Mouse (Mus musculus) G1E-ER4 (cell line): ENCODE data around the gene Cdk15. TPM values are rescaled to one million over a fixed set of nuclear protein-coding genes. Genes with fewer than 3 reads are reported as not detected.

Source experiments
- GATA1 ChIP-seq: IDR thresholded peaks from one replicate; pipeline ENCODE4 v1.8.0; 2012; ENCODE audit warnings: low read length, inconsistent platforms
- polyA plus RNA-seq: library from polyadenylated mRNA; stranded (reverse); fragments of >175 nt; gene quantifications from 2 replicates; pipeline ENCODE4 v1.2.3, GENCODE M21; 2012

Cdk15 gene
- polyA plus RNA-seq, 1 experiment: not detected

- TF ChIP-seq GATA1: no peak
These were observed 3.3 kb upstream of the Cdk15 start for GRCm38 (mm10) chr1:59253301-59253909.

GRCm38 (mm10) chr1:59257736-59258135 is 1.0 kb downstream of the Cdk15 start:
- no peak for TF ChIP-seq GATA1

GRCm38 (mm10) chr1:59268931-59269330 is 12.2 kb downstream of the Cdk15 start:
- no peak for TF ChIP-seq GATA1

GRCm38 (mm10) chr1:59269466-59269865 is 12.8 kb downstream of the Cdk15 start:
- TF ChIP-seq GATA1: no peak

GRCm38 (mm10) chr1:59269951-59270689 is 13.4 kb downstream of the Cdk15 start:
- no peak for TF ChIP-seq GATA1

GRCm38 (mm10) chr1:59272189-59272588 is 15.5 kb downstream of the Cdk15 start:
- no peak for TF ChIP-seq GATA1

GRCm38 (mm10) chr1:59285880-59286279 is 29.2 kb downstream of the Cdk15 start:
- TF ChIP-seq GATA1: no peak

GRCm38 (mm10) chr1:59286316-59286850 is 29.7 kb downstream of the Cdk15 start:
- TF ChIP-seq GATA1: no peak

- no peak for TF ChIP-seq GATA1
These were observed 31.0 kb downstream of the Cdk15 start for GRCm38 (mm10) chr1:59287733-59288132.

GRCm38 (mm10) chr1:59291652-59292051 is 34.9 kb downstream of the Cdk15 start:
- no peak for TF ChIP-seq GATA1

- no peak for TF ChIP-seq GATA1
These were observed 39.1 kb downstream of the Cdk15 start for GRCm38 (mm10) chr1:59295769-59296168.

GRCm38 (mm10) chr1:59297167-59297566 is 40.5 kb downstream of the Cdk15 start:
- no peak for TF ChIP-seq GATA1

- no peak for TF ChIP-seq GATA1
These were observed 41.9 kb downstream of the Cdk15 start for GRCm38 (mm10) chr1:59298491-59299090.

GRCm38 (mm10) chr1:59307310-59307709 is 50.6 kb downstream of the Cdk15 start:
- TF ChIP-seq GATA1: no peak

- no peak for TF ChIP-seq GATA1
These were observed 54.7 kb downstream of the Cdk15 start for GRCm38 (mm10) chr1:59311292-59311885.
